Mouse (Mus musculus): ENCODE data around the gene Hhip.
A peak's percentile ranks its signal among the peaks of the same experiment; 100 is the strongest.
"Not testable (repeated sequence)": the region's sequence is repeated elsewhere in the genome, so short reads cannot be mapped to it uniquely, and the experiment has no call there.

The Hhip gene

GRCm38 (mm10) chr8:79993507-79993906, 64.3 kb downstream of the Hhip start:
- DNase-seq (ENCODE audit: low read depth, low spot score): no peak

GRCm38 (mm10) chr8:79992121-79992848, 65.5 kb downstream of the Hhip start:
- DNase-seq (ENCODE audit: low read depth, low spot score): no peak

- DNase-seq (ENCODE audit: low read depth, low spot score): not testable (repeated sequence)
Observed at GRCm38 (mm10) chr8:79991420-79991819, 66.4 kb downstream of the Hhip start.

GRCm38 (mm10) chr8:79984946-79985345, 72.9 kb downstream of the Hhip start:
- DNase-seq (ENCODE audit: low read depth, low spot score): no peak

GRCm38 (mm10) chr8:79982144-79982543, 75.7 kb downstream of the Hhip start:
- no peak for DNase-seq (ENCODE audit: low read depth, low spot score)

GRCm38 (mm10) chr8:79966159-79966558, 91.6 kb downstream of the Hhip start:
- DNase-seq (ENCODE audit: low read depth, low spot score): no peak

- peak; percentile 45 for DNase-seq (ENCODE audit: low read depth, low spot score)
Observed at GRCm38 (mm10) chr8:79952857-79953256, 104.9 kb downstream of the Hhip start.

GRCm38 (mm10) chr8:79950376-79950775, 107.4 kb downstream of the Hhip start:
- DNase-seq (ENCODE audit: low read depth, low spot score): no peak

GRCm38 (mm10) chr8:79945501-79946076, 112.2 kb downstream of the Hhip start:
- peak; percentile 12 for DNase-seq (ENCODE audit: low read depth, low spot score)

- no peak for DNase-seq (ENCODE audit: low read depth, low spot score)
Observed at GRCm38 (mm10) chr8:79941070-79941469, 116.7 kb downstream of the Hhip start.

GRCm38 (mm10) chr8:79936856-79937445, 120.9 kb downstream of the Hhip start:
- DNase-seq (ENCODE audit: low read depth, low spot score): no peak

- no peak for DNase-seq (ENCODE audit: low read depth, low spot score)
Observed at GRCm38 (mm10) chr8:79935793-79936192, 122.0 kb downstream of the Hhip start.

GRCm38 (mm10) chr8:79929202-79929601, 128.6 kb downstream of the Hhip start:
- DNase-seq (ENCODE audit: low read depth, low spot score): no peak

- DNase-seq (ENCODE audit: low read depth, low spot score): no peak
Observed at GRCm38 (mm10) chr8:79917211-79917610, 140.6 kb downstream of the Hhip start.
